Mouse (Mus musculus) testis, adult 2 months (tissue): ENCODE measurements at regions not wholly inside any gene's neighbourhood (a gene's known extent, or its start where the extent isn't known, plus 50 kb on each side); places are given as distances from the start of the nearest gene placed in this dataset.

Source experiments
- H3K27ac ChIP-seq: fragments of 200-500 bp; 2 replicates; pipeline ENCODE4 v1.5.1; 2012; ENCODE audit warnings: low read depth, low read length; ENCODE audit not compliant: control insufficient read depth, insufficient read depth
- H3K27me3 ChIP-seq: fragments of 200-500 bp; 2 replicates; pipeline ENCODE4 v1.6.1; 2012; ENCODE audit warnings: mild to moderate bottlenecking, low read length, moderate library complexity; ENCODE audit not compliant: control insufficient read depth, insufficient read depth
- H3K36me3 ChIP-seq: fragments of 200-500 bp; 2 replicates; pipeline ENCODE4 v1.6.1; 2012; ENCODE audit warnings: mild to moderate bottlenecking, low read length; ENCODE audit not compliant: control insufficient read depth, insufficient read depth
- H3K4me1 ChIP-seq: fragments of 200-500 bp; 2 replicates; pipeline ENCODE4 v1.6.1; 2012; ENCODE audit warnings: low read length; ENCODE audit not compliant: control insufficient read depth, insufficient read depth
- H3K4me3 ChIP-seq: fragments of 200-500 bp; 2 replicates; pipeline ENCODE4 v1.5.1; 2012; ENCODE audit warnings: low read depth, mild to moderate bottlenecking, low read length, moderate library complexity, mixed read lengths; ENCODE audit not compliant: control insufficient read depth
- CTCF ChIP-seq: fragments of 200-500 bp; IDR thresholded peaks from 2 replicates; pipeline ENCODE4 v1.5.1; 2012; ENCODE audit warnings: low read depth, mild to moderate bottlenecking, inconsistent platforms, low read length, moderate library complexity; ENCODE audit not compliant: control insufficient read depth, insufficient read depth, insufficient replicate concordance
- POLR2A ChIP-seq: fragments of 200-500 bp; IDR thresholded peaks from 2 replicates; pipeline ENCODE4 v1.6.1; 2012; ENCODE audit warnings: low read depth, mild to moderate bottlenecking, inconsistent platforms, low read length, moderate library complexity; ENCODE audit not compliant: control insufficient read depth

- no peak for TF ChIP-seq POLR2A
- Histone ChIP-seq H3K36me3 (no peaks in the 10 kb centered on the region), H3K4me3 (no peak overlapping the region), H3K27me3 (no peaks in the 10 kb centered on the region), H3K27ac (no peak overlapping the region), H3K4me1 (no peaks in the 10 kb centered on the region)
Observed at GRCm38 (mm10) chr19:54952546-54952945, 174.5 kb downstream of the Gpam start.

- Histone ChIP-seq H3K4me3 (no peak overlapping the region), H3K4me1 (no peaks in the 10 kb centered on the region), H3K27ac (peak overlapping the region; percentile 24; the same call in 1 of the 2 replicates), H3K27me3 (no peaks in the 10 kb centered on the region), H3K36me3 (no peaks in the 10 kb centered on the region)
- TF ChIP-seq CTCF = no peak
- TF ChIP-seq POLR2A = peak; percentile 38; the same call in 1 of the 2 replicates
Observed at GRCm38 (mm10) chr19:54948359-54949127, 178.5 kb downstream of the Gpam start.

- Histone ChIP-seq H3K27ac (no peak overlapping the region), H3K4me3 (no peak overlapping the region), H3K36me3 (no peaks in the 10 kb centered on the region), H3K4me1 (no peaks in the 10 kb centered on the region), H3K27me3 (no peaks in the 10 kb centered on the region)
- TF ChIP-seq POLR2A = no peak
- TF ChIP-seq CTCF = no peak
Observed at GRCm38 (mm10) chr19:54947583-54947982, 179.5 kb downstream of the Gpam start.

- Histone ChIP-seq H3K4me3 (no peak overlapping the region), H3K27ac (no peak overlapping the region), H3K27me3 (no peaks in the 10 kb centered on the region), H3K4me1 (no peaks in the 10 kb centered on the region), H3K36me3 (no peaks in the 10 kb centered on the region)
- TF ChIP-seq POLR2A = no peak
- no peak for TF ChIP-seq CTCF
Observed at GRCm38 (mm10) chr19:54932579-54932978, 194.5 kb downstream of the Gpam start.

- no peak overlapping the region for H3K4me3 ChIP-seq
- no peak overlapping the region for H3K27ac ChIP-seq
- H3K27me3 ChIP-seq = no peaks in the 10 kb centered on the region
- TF ChIP-seq POLR2A (no peak), CTCF (no peak)
- H3K36me3 ChIP-seq = no peaks in the 10 kb centered on the region
- peaks cover 3% of the 10 kb centered on the region; the same call in 1 of the 2 replicates for H3K4me1 ChIP-seq
Observed at GRCm38 (mm10) chr19:54925888-54926287, 201.2 kb downstream of the Gpam start.

GRCm38 (mm10) chr19:54919597-54919996, 207.4 kb downstream of the Gpam start:
- H3K27ac ChIP-seq = no peak overlapping the region
- TF ChIP-seq POLR2A (no peak), CTCF (no peak)
- no peaks in the 10 kb centered on the region for H3K4me1 ChIP-seq
- H3K4me3 ChIP-seq = no peak overlapping the region
- no peaks in the 10 kb centered on the region for H3K27me3 ChIP-seq
- H3K36me3 ChIP-seq = no peaks in the 10 kb centered on the region

GRCm38 (mm10) chr19:54893622-54894021, 233.4 kb downstream of the Gpam start:
- TF ChIP-seq POLR2A = no peak
- no peak for TF ChIP-seq CTCF
- no peaks in the 10 kb centered on the region for H3K27me3 ChIP-seq

More at GRCm38 (mm10) chr19:54893622-54894021, 233.4 kb downstream of the Gpam start:
- H3K36me3 ChIP-seq = no peaks in the 10 kb centered on the region
- H3K27ac ChIP-seq = no peak overlapping the region
- H3K4me3 ChIP-seq = no peak overlapping the region
- H3K4me1 ChIP-seq = no peaks in the 10 kb centered on the region
